Mouse (Mus musculus): Measurements from ENCODE around the gene Pla2g4d. TPM values are rescaled to one million over a fixed set of nuclear protein-coding genes. Genes with fewer than 3 reads are reported as not detected.
"Not testable (repeated sequence)": the region's sequence is repeated elsewhere in the genome, so short reads cannot be mapped to it uniquely, and the experiment has no call there.

The Pla2g4d gene
- polyA plus RNA-seq, 1 experiment from 2014 or later, result 0.08 TPM

- Histone ChIP-seq H3K36me3 (ENCODE audit: control insufficient read depth, insufficient read depth, low read length) (no peaks in the 10 kb centered on the region), H3K4me1 (ENCODE audit: control insufficient read depth, insufficient read depth, low read length) (peaks cover 11% of the 10 kb centered on the region; the same call in 1 of the 2 replicates), H3K4me2 (ENCODE audit: low read length) (peak overlapping the region; percentile 79), H3K9ac (ENCODE audit: low read depth, low read length) (peak overlapping the region; percentile 74), H3K27me3 (ENCODE audit: control insufficient read depth, insufficient read depth, low read depth, low read length) (no peaks in the 10 kb centered on the region), H3K4me3 (ENCODE audit: low read depth, low read length) (peak overlapping the region; percentile 51), H3K9me3 (replicated peaks; ENCODE audit: control insufficient read depth, low read length, poor library complexity, severe bottlenecking) (no peaks in the 10 kb centered on the region), H3K27ac (ENCODE audit: low read length) (peak overlapping the region; percentile 91)
- ATAC-seq, result peak; percentile 66
- WGBS, result 8% methylated on average over 9 of the region's 9 CpGs
Measured at GRCm38 (mm10) chr2:120245421-120246016, 43.5 kb downstream of the Pla2g4d start.

GRCm38 (mm10) chr2:120244679-120245420 lies 44.1 kb downstream of the Pla2g4d start, which contains the start of gene Pla2g4e:
Gene Pla2g4e, minus strand, starts transcription at chr2:120245335.
- no peaks in the 10 kb centered on the region for H3K36me3 ChIP-seq (ENCODE audit: control insufficient read depth, insufficient read depth, low read length)
- H3K27ac ChIP-seq (ENCODE audit: low read length), result peak within 1 kb of the TSS; percentile 91
- peak within 1 kb of the TSS; percentile 79 for H3K4me2 ChIP-seq (ENCODE audit: low read length)
- H3K9me3 ChIP-seq (replicated peaks; ENCODE audit: control insufficient read depth, low read length, poor library complexity, severe bottlenecking), result no peaks in the 10 kb centered on the region
- H3K9ac ChIP-seq (ENCODE audit: low read depth, low read length), result peak within 1 kb of the TSS; percentile 74
- 4% methylated on average over 27 of the region's 27 CpGs for WGBS
- no peaks in the 10 kb centered on the region for H3K27me3 ChIP-seq (ENCODE audit: control insufficient read depth, insufficient read depth, low read depth, low read length)
- peak; percentile 95 for ATAC-seq
- peak within 1 kb of the TSS; percentile 51 for H3K4me3 ChIP-seq (ENCODE audit: low read depth, low read length)
- peaks cover 11% of the 10 kb centered on the region; the same call in 1 of the 2 replicates for H3K4me1 ChIP-seq (ENCODE audit: control insufficient read depth, insufficient read depth, low read length)

- Histone ChIP-seq H3K9ac (ENCODE audit: low read depth, low read length) (no peak overlapping the region), H3K4me2 (ENCODE audit: low read length) (peak overlapping the region; percentile 79), H3K4me3 (ENCODE audit: low read depth, low read length) (peak overlapping the region; percentile 51), H3K27me3 (ENCODE audit: control insufficient read depth, insufficient read depth, low read depth, low read length) (no peaks in the 10 kb centered on the region), H3K9me3 (replicated peaks; ENCODE audit: control insufficient read depth, low read length, poor library complexity, severe bottlenecking) (no peaks in the 10 kb centered on the region), H3K4me1 (ENCODE audit: control insufficient read depth, insufficient read depth, low read length) (peaks cover 11% of the 10 kb centered on the region; the same call in 1 of the 2 replicates), H3K36me3 (ENCODE audit: control insufficient read depth, insufficient read depth, low read length) (no peaks in the 10 kb centered on the region), H3K27ac (ENCODE audit: low read length) (no peak overlapping the region)
- no peak for ATAC-seq
- 75% methylated on average over 2 of the region's 2 CpGs for WGBS
Measured at GRCm38 (mm10) chr2:120243995-120244394, 45.0 kb downstream of the Pla2g4d start.

GRCm38 (mm10) chr2:120242791-120243467 lies 46.1 kb downstream of the Pla2g4d start:
- no peak for ATAC-seq
- H3K4me1 ChIP-seq (ENCODE audit: control insufficient read depth, insufficient read depth, low read length), result peaks cover 11% of the 10 kb centered on the region; the same call in 1 of the 2 replicates
- H3K9me3 ChIP-seq (replicated peaks; ENCODE audit: control insufficient read depth, low read length, poor library complexity, severe bottlenecking), result no peaks in the 10 kb centered on the region
- H3K4me2 ChIP-seq (ENCODE audit: low read length), result peak overlapping the region; percentile 79
- no peaks in the 10 kb centered on the region for H3K36me3 ChIP-seq (ENCODE audit: control insufficient read depth, insufficient read depth, low read length)
- 73% methylated on average over 5 of the region's 5 CpGs for whole genome bisulfite sequencing
- no peak overlapping the region for H3K4me3 ChIP-seq (ENCODE audit: low read depth, low read length)
- H3K27ac ChIP-seq (ENCODE audit: low read length), result no peak overlapping the region
- no peaks in the 10 kb centered on the region for H3K27me3 ChIP-seq (ENCODE audit: control insufficient read depth, insufficient read depth, low read depth, low read length)
- H3K9ac ChIP-seq (ENCODE audit: low read depth, low read length), result no peak overlapping the region

- not testable (repeated sequence) for ATAC-seq; H3K4me3 ChIP-seq (ENCODE audit: low read depth, low read length); H3K27ac ChIP-seq (ENCODE audit: low read length); H3K36me3 ChIP-seq (ENCODE audit: control insufficient read depth, insufficient read depth, low read length); H3K4me1 ChIP-seq (ENCODE audit: control insufficient read depth, insufficient read depth, low read length); H3K9me3 ChIP-seq (replicated peaks; ENCODE audit: control insufficient read depth, low read length, poor library complexity, severe bottlenecking); H3K9ac ChIP-seq (ENCODE audit: low read depth, low read length); H3K4me2 ChIP-seq (ENCODE audit: low read length); H3K27me3 ChIP-seq (ENCODE audit: control insufficient read depth, insufficient read depth, low read depth, low read length)
- WGBS, result 93% methylated on average over 6 of the region's 9 CpGs
Measured at GRCm38 (mm10) chr2:120238733-120239132, 50.3 kb downstream of the Pla2g4d start.

- WGBS, result 76% methylated on average over 5 of the region's 5 CpGs
Measured at GRCm38 (mm10) chr2:120237784-120238183, 51.2 kb downstream of the Pla2g4d start.

GRCm38 (mm10) chr2:120235947-120236640 lies 52.9 kb downstream of the Pla2g4d start:
- ATAC-seq, result no peak
- no peaks in the 10 kb centered on the region for H3K27me3 ChIP-seq (ENCODE audit: control insufficient read depth, insufficient read depth, low read depth, low read length)
- H3K4me2 ChIP-seq (ENCODE audit: low read length), result no peak overlapping the region
- no peak overlapping the region for H3K4me3 ChIP-seq (ENCODE audit: low read depth, low read length)
- WGBS, result 88% methylated on average over 3 of the region's 3 CpGs
- H3K9ac ChIP-seq (ENCODE audit: low read depth, low read length), result no peak overlapping the region
- no peaks in the 10 kb centered on the region for H3K9me3 ChIP-seq (replicated peaks; ENCODE audit: control insufficient read depth, low read length, poor library complexity, severe bottlenecking)
- no peak overlapping the region for H3K27ac ChIP-seq (ENCODE audit: low read length)
- H3K36me3 ChIP-seq (ENCODE audit: control insufficient read depth, insufficient read depth, low read length), result no peaks in the 10 kb centered on the region
- no peaks in the 10 kb centered on the region for H3K4me1 ChIP-seq (ENCODE audit: control insufficient read depth, insufficient read depth, low read length)

More at GRCm38 (mm10) chr2:120237784-120238183, 51.2 kb downstream of the Pla2g4d start:
- Histone ChIP-seq H3K36me3 (ENCODE audit: control insufficient read depth, insufficient read depth, low read length) (no peaks in the 10 kb centered on the region), H3K27me3 (ENCODE audit: control insufficient read depth, insufficient read depth, low read depth, low read length) (no peaks in the 10 kb centered on the region), H3K9me3 (replicated peaks; ENCODE audit: control insufficient read depth, low read length, poor library complexity, severe bottlenecking) (no peaks in the 10 kb centered on the region), H3K27ac (ENCODE audit: low read length) (no peak overlapping the region), H3K9ac (ENCODE audit: low read depth, low read length) (no peak overlapping the region), H3K4me2 (ENCODE audit: low read length) (no peak overlapping the region), H3K4me1 (ENCODE audit: control insufficient read depth, insufficient read depth, low read length) (peaks cover 3% of the 10 kb centered on the region; the same call in 1 of the 2 replicates), H3K4me3 (ENCODE audit: low read depth, low read length) (no peak overlapping the region)
- no peak for ATAC-seq

- Histone ChIP-seq H3K4me3 (ENCODE audit: low read depth, low read length) (no peak overlapping the region), H3K9ac (ENCODE audit: low read depth, low read length) (no peak overlapping the region), H3K27ac (ENCODE audit: low read length) (no peak overlapping the region), H3K27me3 (ENCODE audit: control insufficient read depth, insufficient read depth, low read depth, low read length) (no peaks in the 10 kb centered on the region), H3K9me3 (replicated peaks; ENCODE audit: control insufficient read depth, low read length, poor library complexity, severe bottlenecking) (no peaks in the 10 kb centered on the region), H3K4me1 (ENCODE audit: control insufficient read depth, insufficient read depth, low read length) (no peaks in the 10 kb centered on the region), H3K4me2 (ENCODE audit: low read length) (no peak overlapping the region), H3K36me3 (ENCODE audit: control insufficient read depth, insufficient read depth, low read length) (no peaks in the 10 kb centered on the region)
- 68% methylated on average over 3 of the region's 3 CpGs for WGBS
- ATAC-seq, result no peak
Measured at GRCm38 (mm10) chr2:120235381-120235780, 53.6 kb downstream of the Pla2g4d start.

Data from midbrain, embryonic 16.5 days (tissue).